Mouse (Mus musculus): Measurements from ENCODE around the gene Lmo3.

- TF ChIP-seq CTCF (IDR thresholded peaks at IDR 0.05; ENCODE audit: extremely low read depth, insufficient read depth, insufficient read length, insufficient replicate concordance) (no peak), POLR2A (IDR thresholded peaks at IDR 0.05; ENCODE audit: low read depth, low read length) (no peak)
Measured at GRCm38 (mm10) chr6:138323325-138323724, 258.4 kb downstream of the Lmo3 start.
